Comparison of ENCODE assay signal across 20 mouse cellular contexts in genomic region chr8:12743390-12743789, GRCm38 (mm10).
"Had no signal": no experiment of that assay in that cellular context is flagged by ENCODE, and none has a peak within 500 bp of the region (broad histone marks: within the 10 kb centered on the region; RNA-seq: fewer than 3 reads in every experiment).

No protein-coding gene starts in this region.

- H3K27ac ChIP-seq: lung, embryonic 15.5 days; macrophage; midbrain, embryonic 12.5 days; neural tube, embryonic 13.5 days; neural tube, embryonic 15.5 days; stomach, embryonic 15.5 days; stomach, postnatal 0 days had no signal

- DNase-seq: liver, postnatal 0 days; lung, adult 2 months; lung, postnatal 14 days; lung, postnatal 36 days; midbrain, embryonic 14.5 days; right cerebral cortex, postnatal 14 days; thymus, adult 2 months; thymus, postnatal 25 days; thymus, postnatal 4 days had no signal

- H3K4me1 ChIP-seq: lung, embryonic 15.5 days; megakaryocyte, embryonic 14.5 days; midbrain, embryonic 12.5 days; neural tube, embryonic 13.5 days; neural tube, embryonic 15.5 days; stomach, embryonic 15.5 days had no signal

- ATAC-seq: liver, postnatal 0 days; lung, postnatal 0 days; midbrain, embryonic 16.5 days had no signal

- H3K4me3 ChIP-seq: lung, embryonic 15.5 days; megakaryocyte, embryonic 14.5 days; midbrain, embryonic 12.5 days; myocyte; neural tube, embryonic 13.5 days; neural tube, embryonic 15.5 days; stomach, embryonic 15.5 days had no signal
